Mouse (Mus musculus) intestine, postnatal 0 days (tissue): ENCODE measurements around the gene Etv6. TPM values are rescaled to one million over a fixed set of nuclear protein-coding genes. Genes with fewer than 3 reads are reported as not detected.

ENCODE experiments used
- ATAC-seq: fragments of 200-750 bp; cut with Nextera tagmentation; 2 replicates; pipeline ENCODE4 v1.8.0; 2017; ENCODE audit warnings: mild to moderate bottlenecking, moderate TSS enrichment, moderate library complexity
- H3K27ac ChIP-seq: fragments of 300-500 bp; sonication (generic); 2 replicates; pipeline ENCODE4 v1.5.1; 2014; ENCODE audit warnings: mild to moderate bottlenecking, low read depth, low read length, moderate library complexity
- H3K27me3 ChIP-seq: fragments of 300-500 bp; sonication (generic); replicated peaks from 2 replicates; pipeline ENCODE4 v1.6.1; 2014; ENCODE audit warnings: low read length, mixed read lengths; ENCODE audit not compliant: control insufficient read depth, insufficient read depth
- H3K36me3 ChIP-seq: fragments of 300-500 bp; sonication (generic); 2 replicates; pipeline ENCODE4 v1.6.1; 2014; ENCODE audit warnings: mild to moderate bottlenecking, moderate library complexity; ENCODE audit not compliant: control insufficient read depth, insufficient read depth
- H3K4me1 ChIP-seq: fragments of 300-500 bp; sonication (generic); replicated peaks from 2 replicates; pipeline ENCODE4 v1.6.1; 2014; ENCODE audit warnings: antibody characterized with exemption, low read length, mixed read lengths; ENCODE audit not compliant: control insufficient read depth, insufficient read depth
- H3K4me2 ChIP-seq: fragments of 300-500 bp; sonication (generic); replicated peaks from 2 replicates; pipeline ENCODE4 v1.6.1; 2014; ENCODE audit warnings: low read depth, mild to moderate bottlenecking, moderate library complexity
- H3K4me3 ChIP-seq: fragments of 300-500 bp; sonication (generic); 2 replicates; pipeline ENCODE4 v1.5.1; 2014; ENCODE audit warnings: low read depth, low read length
- H3K9ac ChIP-seq: fragments of 300-500 bp; sonication (generic); 2 replicates; pipeline ENCODE4 v1.6.1; 2014; ENCODE audit warnings: mild to moderate bottlenecking, low read depth, low read length
- H3K9me3 ChIP-seq: fragments of 300-500 bp; sonication (generic); 2 replicates; pipeline ENCODE4 v1.6.1; 2016; ENCODE audit warnings: mixed run types; ENCODE audit not compliant: control insufficient read depth
- CTCF ChIP-seq: sonication (generic); IDR thresholded peaks from 2 replicates; pipeline ENCODE4 v1.5.1; 2016; ENCODE audit warnings: low read depth, mild to moderate bottlenecking, control low read depth, antibody characterized with exemption, moderate library complexity
- WGBS: fragments of 180-500 bp; shearing (Covaris S2); extraction: QIAGEN DNeasy Blood & Tissue Kit; methylation state at CpG from one replicate; pipeline ENCODE4 v1.1.7; 2014; 5-methylcytosine and 5-hydroxymethylcytosine counted together
- polyA plus RNA-seq: library from polyadenylated mRNA; unstranded; fragments of >200 nt; fragmentation: Nextera tagmentation; extraction: Ambion mirVana; gene quantifications from 2 replicates; pipeline ENCODE4 v1.2.1, GENCODE M21; 2015

Etv6 gene
- polyA plus RNA-seq, 1 experiment from 2014 or later = 7.8 TPM

DNA sequence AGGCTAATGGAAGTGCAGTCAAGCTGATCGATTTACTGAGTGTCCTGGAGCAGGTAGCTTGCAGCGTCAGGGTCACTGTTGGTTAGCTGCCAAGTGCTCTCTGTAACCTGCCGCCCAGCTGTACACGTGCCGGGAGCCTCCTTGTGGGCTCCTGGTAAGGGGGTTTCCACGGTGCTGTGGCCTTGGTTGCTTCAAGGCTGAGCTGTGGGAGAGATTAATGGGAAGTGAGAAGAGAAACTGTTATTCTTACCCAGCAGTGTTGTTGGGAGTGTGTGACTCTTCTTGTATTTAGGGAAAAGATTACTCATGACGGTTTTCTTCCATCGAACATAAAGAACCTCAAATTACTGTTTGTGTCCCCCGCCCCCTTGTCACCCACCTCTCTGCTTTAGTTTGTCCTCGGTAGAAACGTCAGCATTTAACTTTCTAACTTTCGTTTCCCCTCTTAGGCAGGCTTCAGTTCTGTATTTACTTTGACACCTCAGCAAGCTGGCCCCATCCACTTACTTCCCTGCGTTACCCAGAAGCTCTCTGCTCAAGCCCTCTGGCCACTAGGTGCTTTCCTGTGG lies 184.8 kb downstream of the Etv6 start:
- H3K36me3 ChIP-seq = peaks cover 7% of the 10 kb centered on the region; the same call in 1 of the 2 replicates
- TF ChIP-seq CTCF = no peak
- H3K4me2 ChIP-seq = no peak overlapping the region
- H3K27ac ChIP-seq = no peak overlapping the region
- WGBS = 47% methylated on average over 13 of the region's 13 CpGs
- H3K27me3 ChIP-seq = no peaks in the 10 kb centered on the region
- H3K9ac ChIP-seq = no peak overlapping the region
- H3K4me1 ChIP-seq = no peaks in the 10 kb centered on the region; the same call in 1 of the 2 replicates
- H3K4me3 ChIP-seq = no peak overlapping the region
- H3K9me3 ChIP-seq = no peaks in the 10 kb centered on the region
- ATAC-seq = no peak

DNA sequence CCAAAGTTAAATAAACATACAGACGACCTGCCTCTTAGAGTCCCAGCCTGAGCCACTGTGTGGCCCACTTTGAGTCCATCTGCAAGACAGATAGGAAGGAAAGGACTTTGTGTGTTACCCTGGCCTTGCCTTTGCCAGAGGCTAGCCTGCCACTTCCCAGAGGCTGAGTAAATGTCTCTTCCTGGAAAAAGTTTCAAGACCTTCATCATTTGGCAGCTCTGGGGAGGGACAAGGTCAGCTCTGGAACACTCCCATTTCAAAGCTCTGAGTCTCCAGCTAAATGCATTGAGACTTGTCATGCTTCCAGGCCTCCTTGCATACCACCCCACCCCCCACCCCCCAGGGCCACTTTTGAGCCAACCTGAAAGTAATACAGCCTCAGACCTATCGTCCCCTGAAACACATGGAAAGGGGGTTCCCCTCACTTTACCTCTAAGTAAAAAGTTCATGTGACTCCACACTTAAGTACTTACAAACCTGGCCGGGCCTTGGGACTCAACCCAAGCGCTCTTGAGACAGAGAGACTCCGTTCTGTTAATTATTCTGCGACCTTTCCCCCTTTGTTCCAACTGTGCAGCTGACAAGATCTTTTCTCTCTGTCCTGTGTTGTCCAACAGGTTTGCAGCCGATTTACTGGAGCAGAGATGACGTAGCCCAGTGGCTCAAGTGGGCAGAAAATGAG lies 186.9 kb downstream of the Etv6 start:
- no peaks in the 10 kb centered on the region for H3K27me3 ChIP-seq
- H3K4me3 ChIP-seq = no peak overlapping the region
- 37% methylated on average over 8 of the region's 8 CpGs for WGBS
- peaks cover 17% of the 10 kb centered on the region; the same call in 1 of the 2 replicates for H3K36me3 ChIP-seq
- TF ChIP-seq CTCF = no peak
- no peak overlapping the region for H3K27ac ChIP-seq
- no peaks in the 10 kb centered on the region for H3K9me3 ChIP-seq
- H3K9ac ChIP-seq = no peak overlapping the region
- no peak overlapping the region for H3K4me2 ChIP-seq
- ATAC-seq = peak; percentile 50; the same call in 1 of the 2 replicates
- no peaks in the 10 kb centered on the region; the same call in 1 of the 2 replicates for H3K4me1 ChIP-seq

DNA sequence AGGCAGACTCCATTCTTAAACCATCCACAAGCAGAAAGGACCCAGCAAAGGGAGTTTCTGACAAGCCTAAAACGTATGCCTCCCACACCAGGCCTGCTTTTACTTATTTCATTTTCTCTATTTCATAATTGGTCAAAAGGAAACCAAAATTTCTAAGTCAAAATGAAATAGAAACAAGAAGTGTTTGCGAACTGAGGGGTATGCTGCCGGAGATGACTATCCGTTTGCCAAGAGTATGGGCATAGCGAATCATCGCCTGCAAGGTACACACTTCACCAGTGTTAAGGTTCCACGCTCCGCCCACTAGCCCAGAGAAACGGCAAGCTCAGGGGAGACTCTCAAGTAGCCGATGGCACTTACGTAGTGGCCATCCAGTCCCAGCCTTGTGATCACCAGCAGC lies 190.1 kb downstream of the Etv6 start:
- no peak for ATAC-seq
- no peaks in the 10 kb centered on the region for H3K9me3 ChIP-seq
- H3K4me2 ChIP-seq = no peak overlapping the region
- no peaks in the 10 kb centered on the region for H3K27me3 ChIP-seq
- H3K36me3 ChIP-seq = peaks cover 35% of the 10 kb centered on the region
- WGBS = 94% methylated on average over 11 of the region's 11 CpGs
- H3K27ac ChIP-seq = no peak overlapping the region
- no peaks in the 10 kb centered on the region for H3K4me1 ChIP-seq
- no peak overlapping the region for H3K4me3 ChIP-seq
- H3K9ac ChIP-seq = no peak overlapping the region
- no peak for TF ChIP-seq CTCF

DNA sequence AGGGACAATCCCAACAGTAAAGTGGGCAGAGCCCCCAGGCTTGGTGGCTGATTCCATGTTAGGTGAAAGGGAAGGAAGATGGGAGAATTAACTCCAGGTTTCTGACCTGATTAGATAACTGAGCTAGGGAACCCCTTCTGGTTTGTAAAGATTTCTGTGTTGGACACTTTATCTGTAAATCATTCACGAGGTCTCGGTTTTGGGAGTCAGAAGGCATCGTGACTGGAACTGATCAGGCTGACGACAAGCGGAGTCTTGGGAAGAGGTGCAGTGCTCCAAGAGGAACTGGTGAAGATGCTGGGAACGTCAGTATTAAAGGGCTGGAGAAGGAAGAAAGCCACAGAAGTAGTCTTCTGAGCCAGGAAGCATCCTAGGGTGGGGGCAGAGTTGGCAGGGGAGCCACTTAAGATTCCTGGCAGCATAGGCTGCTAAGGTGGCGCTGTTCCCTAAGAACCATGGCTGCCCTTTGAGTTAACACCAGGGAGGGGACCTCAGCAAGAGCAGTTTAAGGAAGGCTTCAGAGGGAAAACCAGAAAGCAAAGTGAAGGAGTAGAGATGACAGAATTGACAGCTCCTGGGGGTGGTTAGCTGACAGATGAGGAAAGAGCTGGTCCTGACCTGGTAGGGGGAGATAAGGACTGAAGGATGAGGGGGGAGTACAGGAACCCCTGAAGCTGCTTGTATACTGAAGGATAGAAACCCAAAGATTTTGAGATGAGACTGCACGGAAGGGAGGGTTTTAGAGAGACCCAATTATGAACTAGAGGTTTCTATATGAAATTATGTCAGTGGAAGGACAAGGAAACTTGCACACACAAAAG lies 191.1 kb downstream of the Etv6 start:
- no peak overlapping the region for H3K27ac ChIP-seq
- no peaks in the 10 kb centered on the region for H3K9me3 ChIP-seq
- peaks cover 35% of the 10 kb centered on the region for H3K36me3 ChIP-seq
- H3K4me3 ChIP-seq = no peak overlapping the region
- H3K9ac ChIP-seq = no peak overlapping the region
- TF ChIP-seq CTCF = 0 out of 2 replicates have a peak, but pooled peaks have one; percentile 11
- H3K4me1 ChIP-seq = no peaks in the 10 kb centered on the region
- no peak for ATAC-seq
- WGBS = 74% methylated on average over 8 of the region's 8 CpGs
- H3K4me2 ChIP-seq = no peak overlapping the region
- H3K27me3 ChIP-seq = no peaks in the 10 kb centered on the region

DNA sequence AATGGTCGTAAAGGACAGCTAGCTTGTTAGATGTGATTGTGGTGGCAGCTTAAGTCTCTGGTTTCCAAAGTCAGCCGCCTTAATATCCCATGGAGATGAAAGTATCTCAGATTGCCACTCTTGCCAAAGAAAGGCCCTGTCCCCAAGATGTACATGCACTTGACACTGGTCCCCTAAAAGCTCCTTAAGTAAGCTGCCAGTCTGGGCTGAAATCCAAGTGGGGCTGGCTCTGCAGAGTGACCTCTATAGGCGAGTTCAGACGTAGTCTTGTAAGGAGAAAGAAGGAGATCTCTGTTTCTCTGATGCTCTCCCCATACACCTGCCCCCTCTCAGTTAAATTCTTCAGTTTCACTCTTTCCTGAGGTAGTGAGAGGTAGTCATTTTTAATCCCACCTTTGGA lies 200.8 kb downstream of the Etv6 start:
- no peak overlapping the region for H3K9ac ChIP-seq
- no peaks in the 10 kb centered on the region for H3K4me1 ChIP-seq
- 84% methylated on average over 4 of the region's 4 CpGs for WGBS
- no peak overlapping the region for H3K4me3 ChIP-seq
- H3K9me3 ChIP-seq = no peaks in the 10 kb centered on the region
- H3K4me2 ChIP-seq = no peak overlapping the region
- TF ChIP-seq CTCF = peak; percentile 17; the same call in 1 of the 2 replicates
- H3K27ac ChIP-seq = no peak overlapping the region
- ATAC-seq = no peak
- no peaks in the 10 kb centered on the region for H3K27me3 ChIP-seq
- peaks cover 34% of the 10 kb centered on the region; the same call in 1 of the 2 replicates for H3K36me3 ChIP-seq

DNA sequence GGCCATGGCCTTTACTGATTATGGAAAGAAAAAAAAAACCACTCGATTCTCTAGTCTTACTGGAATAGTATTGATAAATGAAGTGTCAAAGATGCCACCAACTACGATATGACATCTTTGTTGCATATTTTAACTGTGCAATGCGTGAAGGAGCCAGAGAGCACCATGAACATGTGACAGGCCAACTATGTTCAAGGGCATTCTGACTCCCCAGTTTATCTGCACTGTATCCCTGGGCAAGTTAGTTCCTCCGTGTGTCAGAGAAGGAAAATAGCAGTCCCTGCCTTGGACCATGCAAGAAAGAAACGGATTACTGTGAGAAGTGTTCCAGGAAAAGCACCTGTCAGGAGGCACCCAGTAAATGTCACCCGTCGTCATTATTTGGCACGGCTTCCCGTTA lies 203.0 kb downstream of the Etv6 start:
- ATAC-seq = no peak
- Histone ChIP-seq H3K4me1 (no peaks in the 10 kb centered on the region), H3K9ac (no peak overlapping the region), H3K36me3 (peaks cover 27% of the 10 kb centered on the region; the same call in 1 of the 2 replicates), H3K9me3 (no peaks in the 10 kb centered on the region), H3K4me2 (no peak overlapping the region), H3K27ac (no peak overlapping the region), H3K27me3 (no peaks in the 10 kb centered on the region), H3K4me3 (no peak overlapping the region)
- WGBS = 88% methylated on average over 9 of the region's 9 CpGs
- TF ChIP-seq CTCF = no peak
